Mouse (Mus musculus) heart, embryonic 14.5 days (tissue): ENCODE measurements at regions not wholly inside any gene's neighbourhood (a gene's known extent, or its start where the extent isn't known, plus 50 kb on each side); places are given as distances from the start of the nearest gene placed in this dataset.

Experiments
- ATAC-seq: fragments of 200-750 bp; cut with Nextera tagmentation; 2 replicates; pipeline ENCODE4 v1.8.0; 2017; ENCODE audit warnings: low read depth, moderate TSS enrichment; ENCODE audit not compliant: insufficient number of reproducible peaks, insufficient read depth, low FRiP score
- H3K27ac ChIP-seq, 2 experiments: fragments of 200-500 bp in 1 of 2; fragments of 300-500 bp in 1 of 2; sonication (generic) in 1 of 2; replicated peaks in 1 of 2; 2 replicates each; pipeline ENCODE4 v1.5.1; 2012 to 2014; ENCODE audit warnings: low read depth in 2 of 2, low read length in 2 of 2, control low read depth in 1 of 2, mild to moderate bottlenecking in 1 of 2, mixed read lengths in 1 of 2; ENCODE audit not compliant: control insufficient read depth in 1 of 2, insufficient read depth in 1 of 2
- H3K27me3 ChIP-seq: fragments of 300-500 bp; sonication (generic); 2 replicates; pipeline ENCODE4 v1.6.1; 2014; ENCODE audit warnings: mild to moderate bottlenecking, low read length, control low read depth; ENCODE audit not compliant: control insufficient read depth, insufficient read depth
- H3K36me3 ChIP-seq: fragments of 300-500 bp; sonication (generic); 2 replicates; pipeline ENCODE4 v1.6.1; 2014; ENCODE audit warnings: mild to moderate bottlenecking, control low read depth, low read length, mixed read lengths; ENCODE audit not compliant: control insufficient read depth, insufficient read depth
- H3K4me1 ChIP-seq, 2 experiments: fragments of 200-500 bp in 1 of 2; fragments of 300-500 bp in 1 of 2; sonication (generic) in 1 of 2; 2 replicates each; pipeline ENCODE4 v1.6.1; 2012 to 2014; ENCODE audit warnings: low read length in 2 of 2, control low read depth in 1 of 2, mixed read lengths in 1 of 2; ENCODE audit not compliant: control insufficient read depth in 2 of 2, insufficient read depth in 2 of 2
- H3K4me2 ChIP-seq: fragments of 300-500 bp; sonication (generic); 2 replicates; pipeline ENCODE4 v1.6.1; 2014; ENCODE audit warnings: mild to moderate bottlenecking, low read length
- H3K4me3 ChIP-seq, 2 experiments: fragments of 200-500 bp in 1 of 2; fragments of 300-500 bp in 1 of 2; sonication (generic) in 1 of 2; 2 replicates each; pipeline ENCODE4 v1.5.1; 2012 to 2014; ENCODE audit warnings: low read length in 2 of 2, mild to moderate bottlenecking in 2 of 2, control low read depth in 1 of 2, low read depth in 1 of 2, moderate library complexity in 1 of 2; ENCODE audit not compliant: control insufficient read depth in 1 of 2, insufficient read depth in 1 of 2
- H3K9ac ChIP-seq: fragments of 300-500 bp; sonication (generic); 2 replicates; pipeline ENCODE4 v1.6.1; 2014; ENCODE audit warnings: mild to moderate bottlenecking, low read length
- H3K9me3 ChIP-seq: fragments of 300-500 bp; sonication (generic); 2 replicates; pipeline ENCODE4 v1.6.1; 2016; ENCODE audit warnings: low read length, control low read depth; ENCODE audit not compliant: control insufficient read depth
- WGBS: fragments of 180-500 bp; shearing (Covaris S2); extraction: QIAGEN DNeasy Blood & Tissue Kit; methylation state at CpG from one replicate; pipeline ENCODE4 v1.1.7; 2014; 5-methylcytosine and 5-hydroxymethylcytosine counted together

DNA sequence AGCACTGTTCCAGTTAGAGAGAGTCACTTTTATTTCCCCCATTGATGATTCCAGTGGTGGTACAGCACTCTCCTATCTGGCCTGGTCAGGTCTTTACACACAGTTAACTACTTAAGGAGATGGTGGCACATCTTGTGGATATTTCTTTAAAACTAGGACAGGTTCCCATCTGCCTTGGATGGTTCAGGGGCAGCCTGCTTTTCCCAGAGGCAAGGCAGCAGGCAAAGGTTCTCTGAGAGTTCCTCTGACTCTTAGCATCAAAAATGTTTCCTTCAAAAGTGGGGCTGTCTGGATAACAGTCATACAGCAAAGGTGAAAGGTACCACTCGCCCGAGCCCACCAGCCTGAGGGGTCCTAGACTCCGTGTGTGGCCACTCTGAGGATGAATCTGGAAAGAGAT lies 178.3 kb upstream of the 1700012A03Rik start:
- H3K4me1 ChIP-seq = no peaks in the 10 kb centered on the region
- ATAC-seq = no peak
- no peak overlapping the region for H3K4me3 ChIP-seq
- no peaks in the 10 kb centered on the region for H3K9me3 ChIP-seq
- WGBS = 80% methylated on average over 3 of the region's 3 CpGs
- H3K27me3 ChIP-seq = no peaks in the 10 kb centered on the region
- no peaks in the 10 kb centered on the region for H3K36me3 ChIP-seq
- H3K4me2 ChIP-seq = no peak overlapping the region
- H3K9ac ChIP-seq = no peak overlapping the region
- H3K27ac ChIP-seq = no peak overlapping the region

DNA sequence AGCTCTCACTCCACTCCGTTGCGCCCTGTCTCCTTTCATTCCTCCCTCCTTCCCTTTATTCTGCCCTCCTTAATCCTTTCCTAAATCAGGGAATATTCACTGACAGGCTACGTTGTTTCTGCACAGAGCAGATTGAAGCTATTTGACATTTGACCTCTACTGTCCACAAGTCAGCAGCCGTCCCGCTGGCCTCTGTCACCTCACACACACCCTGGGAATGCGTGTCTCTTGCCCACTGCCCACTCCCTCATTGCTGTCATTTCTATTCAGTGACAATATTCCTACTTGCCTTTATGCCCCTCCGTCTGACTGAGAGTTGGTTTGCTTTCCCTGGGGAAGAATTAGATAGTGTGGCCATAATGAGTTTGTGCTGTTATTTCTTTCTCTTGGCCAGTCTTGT lies 188.1 kb upstream of the 1700012A03Rik start:
- H3K27me3 ChIP-seq = no peaks in the 10 kb centered on the region
- H3K9ac ChIP-seq = no peak overlapping the region
- H3K9me3 ChIP-seq = no peaks in the 10 kb centered on the region
- no peak overlapping the region for H3K27ac ChIP-seq
- 41% methylated on average over 7 of the region's 7 CpGs for WGBS
- no peak for ATAC-seq
- H3K4me3 ChIP-seq = no peak overlapping the region
- no peak overlapping the region for H3K4me2 ChIP-seq
- no peaks in the 10 kb centered on the region for H3K36me3 ChIP-seq
- H3K4me1 ChIP-seq = no peaks in the 10 kb centered on the region

DNA sequence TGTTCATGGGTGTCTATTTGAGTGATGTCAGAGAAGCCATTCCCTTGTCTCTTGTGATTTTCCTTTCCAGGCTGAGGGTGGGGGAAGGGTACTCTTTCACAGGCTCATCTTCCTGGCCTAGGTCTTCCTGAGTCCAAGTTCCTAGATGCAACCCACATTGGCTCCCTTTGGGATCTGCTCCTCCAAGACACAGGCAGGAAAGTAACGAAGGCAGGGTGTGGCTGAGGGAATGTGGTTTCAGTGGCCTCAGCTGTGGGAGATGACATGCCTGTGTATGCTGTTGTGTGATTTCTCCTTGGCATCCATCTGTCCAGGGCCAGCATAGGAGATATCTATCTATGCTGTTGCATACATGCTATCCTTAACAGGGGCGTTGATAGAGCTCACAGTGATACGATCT lies 190.4 kb upstream of the 1700012A03Rik start:
- no peak for ATAC-seq
- 67% methylated on average over 3 of the region's 3 CpGs for WGBS
- Histone ChIP-seq H3K4me3 (no peak overlapping the region), H3K27me3 (no peaks in the 10 kb centered on the region), H3K4me2 (no peak overlapping the region), H3K27ac (no peak overlapping the region), H3K4me1 (no peaks in the 10 kb centered on the region), H3K9me3 (no peaks in the 10 kb centered on the region), H3K36me3 (no peaks in the 10 kb centered on the region), H3K9ac (no peak overlapping the region)

DNA sequence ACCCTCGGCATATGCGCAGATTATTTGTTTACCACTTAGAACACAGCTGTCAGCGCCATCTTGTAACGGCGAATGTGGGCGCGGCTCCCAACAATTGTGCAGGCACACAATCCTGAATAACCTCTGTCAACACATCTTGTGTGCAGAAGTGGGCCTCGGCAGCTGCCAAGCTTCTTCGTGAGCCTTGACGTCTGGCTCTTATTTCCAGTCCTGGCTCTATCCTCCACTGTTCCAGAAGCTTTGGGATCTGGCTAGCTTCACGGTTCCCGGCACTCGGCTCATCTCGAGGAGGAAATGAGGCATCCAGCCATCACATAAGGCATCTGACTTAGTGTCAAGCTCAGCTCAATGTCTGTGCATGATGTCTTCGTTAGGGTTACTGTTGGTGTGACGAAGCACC lies 195.8 kb upstream of the 1700012A03Rik start:
- Histone ChIP-seq H3K27ac (no peak overlapping the region), H3K9ac (no peak overlapping the region), H3K27me3 (no peaks in the 10 kb centered on the region), H3K4me2 (no peak overlapping the region), H3K4me1 (no peaks in the 10 kb centered on the region), H3K4me3 (no peak overlapping the region), H3K9me3 (no peaks in the 10 kb centered on the region), H3K36me3 (no peaks in the 10 kb centered on the region)
- no peak for ATAC-seq
- WGBS = 94% methylated on average over 14 of the region's 16 CpGs

DNA sequence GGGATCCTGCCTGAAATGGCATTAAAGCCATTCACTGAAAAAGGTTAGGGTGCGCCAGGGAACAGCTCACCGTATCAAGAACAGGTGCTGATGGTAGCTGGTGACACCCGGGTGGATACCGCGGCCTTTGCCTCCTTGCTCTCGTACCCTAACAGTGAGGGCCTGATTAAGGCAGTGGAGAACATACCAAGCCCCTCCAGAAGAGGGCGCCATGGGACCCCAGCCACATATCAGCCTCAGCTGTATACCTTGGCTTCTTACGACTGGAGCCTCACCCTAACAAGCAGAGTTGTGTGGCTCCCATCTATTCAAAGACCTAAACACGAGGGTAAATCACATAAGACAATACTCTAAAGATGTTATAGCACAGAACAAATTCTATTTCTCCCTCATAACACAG lies 203.7 kb upstream of the 1700012A03Rik start:
- no peaks in the 10 kb centered on the region for H3K27me3 ChIP-seq
- no peak overlapping the region for H3K4me3 ChIP-seq
- H3K4me2 ChIP-seq = no peak overlapping the region
- H3K9ac ChIP-seq = no peak overlapping the region
- ATAC-seq = no peak
- H3K4me1 ChIP-seq = no peaks in the 10 kb centered on the region
- H3K36me3 ChIP-seq = no peaks in the 10 kb centered on the region
- no peaks in the 10 kb centered on the region for H3K9me3 ChIP-seq
- WGBS = 83% methylated on average over 9 of the region's 9 CpGs
- no peak overlapping the region for H3K27ac ChIP-seq

DNA sequence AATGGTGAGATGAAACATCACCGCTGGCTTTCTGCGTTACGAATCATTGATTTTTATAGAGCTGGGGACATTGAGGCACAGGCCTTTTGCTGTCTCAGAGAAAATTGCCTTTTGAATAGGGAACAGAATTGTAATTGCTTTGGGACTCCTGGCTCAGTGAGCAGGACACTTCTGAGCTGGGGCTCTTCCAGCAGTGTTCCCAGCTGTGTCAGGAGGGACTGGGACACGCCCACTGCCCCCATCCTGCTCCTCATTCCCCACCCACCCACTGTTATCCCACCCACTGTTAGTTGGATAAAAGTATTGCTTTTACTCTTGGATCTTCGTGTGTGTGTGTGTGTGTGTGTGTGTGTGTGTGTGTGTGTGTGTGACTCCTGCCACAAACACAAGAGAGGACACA lies 204.4 kb upstream of the 1700012A03Rik start:
- H3K36me3 ChIP-seq = no peaks in the 10 kb centered on the region
- H3K4me1 ChIP-seq = no peaks in the 10 kb centered on the region
- H3K9me3 ChIP-seq = no peaks in the 10 kb centered on the region
- H3K4me3 ChIP-seq = no peak overlapping the region
- no peaks in the 10 kb centered on the region for H3K27me3 ChIP-seq
- no peak overlapping the region for H3K27ac ChIP-seq
- 79% methylated on average over 5 of the region's 5 CpGs for WGBS
- no peak overlapping the region for H3K4me2 ChIP-seq
- ATAC-seq = no peak
- H3K9ac ChIP-seq = no peak overlapping the region

DNA sequence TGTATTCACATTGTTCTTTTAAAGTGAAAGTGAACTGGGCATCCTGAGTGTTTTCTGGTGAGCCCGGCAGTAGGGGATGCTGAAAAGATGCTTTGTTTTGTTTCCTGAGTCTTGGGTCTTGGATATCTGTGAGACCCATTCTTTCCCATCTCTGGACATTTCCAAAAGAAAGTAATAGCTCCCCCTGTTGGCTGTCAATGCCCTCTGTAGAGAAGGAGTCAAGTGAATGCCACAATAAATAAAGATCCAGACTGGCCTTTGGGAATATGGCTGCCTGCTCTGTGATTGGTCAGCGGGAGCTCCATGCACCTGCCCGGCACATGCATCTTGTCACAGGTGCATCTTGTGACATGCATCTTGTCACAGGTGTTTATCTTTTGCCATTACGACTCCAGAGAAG lies 209.4 kb upstream of the 1700012A03Rik start:
- no peak overlapping the region for H3K9ac ChIP-seq
- no peak overlapping the region for H3K4me3 ChIP-seq
- WGBS = 82% methylated on average over 4 of the region's 4 CpGs
- no peaks in the 10 kb centered on the region for H3K36me3 ChIP-seq
- no peaks in the 10 kb centered on the region for H3K27me3 ChIP-seq
- no peak for ATAC-seq
- H3K27ac ChIP-seq = no peak overlapping the region
- H3K4me1 ChIP-seq = no peaks in the 10 kb centered on the region
- no peak overlapping the region for H3K4me2 ChIP-seq
- 0 out of 2 replicates have a peak, but pooled peaks cover 9% of the 10 kb centered on the region for H3K9me3 ChIP-seq

DNA sequence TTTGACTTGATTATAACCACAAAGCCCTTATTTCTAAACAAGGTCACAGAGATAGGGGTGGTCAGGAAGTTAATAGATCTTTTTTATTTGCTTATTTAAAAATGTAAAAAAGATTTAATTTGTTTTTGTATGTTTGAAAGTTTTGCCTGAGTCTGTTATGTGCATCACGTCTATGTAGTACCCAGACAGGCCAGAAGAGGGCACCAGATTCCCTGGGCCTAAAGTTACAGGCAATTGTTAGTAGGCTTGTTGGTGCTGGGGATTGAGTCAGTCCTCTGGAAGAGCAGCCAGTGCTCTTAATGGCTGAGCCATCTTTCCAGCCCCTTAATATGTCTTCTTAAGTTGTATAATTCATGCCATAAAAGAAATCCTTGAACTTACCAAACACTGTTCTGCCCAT lies 211.5 kb upstream of the 1700012A03Rik start:
- Histone ChIP-seq H3K4me1 (no peaks in the 10 kb centered on the region), H3K27ac (no peak overlapping the region), H3K4me2 (no peak overlapping the region), H3K27me3 (no peaks in the 10 kb centered on the region), H3K4me3 (no peak overlapping the region), H3K9me3 (0 out of 2 replicates have a peak, but pooled peaks cover 9% of the 10 kb centered on the region), H3K36me3 (no peaks in the 10 kb centered on the region), H3K9ac (no peak overlapping the region)
- 71% methylated on average over 1 of the region's 1 CpGs for WGBS
- ATAC-seq = no peak
